Mouse (Mus musculus) layer of hippocampus, adult 11-12 months (tissue): ENCODE measurements around the gene Elp5.
"Not testable (repeated sequence)": the region's sequence is repeated elsewhere in the genome, so short reads cannot be mapped to it uniquely, and the experiment has no call there.

Experiments
- DNase-seq: peaks from one replicate; pipeline ENCODE4 v3.0.0; 2022; ENCODE audit warnings: low spot score

Gene Elp5

GRCm38 (mm10) chr11:69982225-69982624, at the start of gene Elp5:
Gene Elp5, minus strand, starts transcription at chr11:69982517.
- no peak for DNase-seq

GRCm38 (mm10) chr11:70031321-70031670, 49.0 kb upstream of the Elp5 start:
- no peak for DNase-seq

GRCm38 (mm10) chr11:70030651-70031320, 48.5 kb upstream of the Elp5 start:
- DNase-seq, result no peak

GRCm38 (mm10) chr11:70029829-70030550, 47.7 kb upstream of the Elp5 start:
- DNase-seq, result no peak

GRCm38 (mm10) chr11:70029130-70029801, 46.9 kb upstream of the Elp5 start:
- peak; percentile 84 for DNase-seq

- DNase-seq, result no peak
These were observed 46.2 kb upstream of the Elp5 start for GRCm38 (mm10) chr11:70028401-70029129.

GRCm38 (mm10) chr11:70027397-70027796, 45.1 kb upstream of the Elp5 start:
- no peak for DNase-seq

GRCm38 (mm10) chr11:70026689-70027088, 44.4 kb upstream of the Elp5 start:
- no peak for DNase-seq

- DNase-seq, result no peak
These were observed 41.8 kb upstream of the Elp5 start for GRCm38 (mm10) chr11:70024151-70024514.

GRCm38 (mm10) chr11:70023481-70024150, 41.3 kb upstream of the Elp5 start:
- no peak for DNase-seq

GRCm38 (mm10) chr11:70021264-70022132, 39.2 kb upstream of the Elp5 start:
- DNase-seq, result peak; percentile 99

GRCm38 (mm10) chr11:70020731-70021263, 38.5 kb upstream of the Elp5 start:
- peak; percentile 86 for DNase-seq

- peak; percentile 56 for DNase-seq
These were observed 37.8 kb upstream of the Elp5 start for GRCm38 (mm10) chr11:70020022-70020631.

GRCm38 (mm10) chr11:70019495-70020021, 37.2 kb upstream of the Elp5 start:
- DNase-seq, result no peak

GRCm38 (mm10) chr11:70018131-70018990, 36.0 kb upstream of the Elp5 start:
- peak; percentile 68 for DNase-seq

GRCm38 (mm10) chr11:70017199-70017767, 35.0 kb upstream of the Elp5 start:
- no peak for DNase-seq

GRCm38 (mm10) chr11:70016669-70017068, 34.4 kb upstream of the Elp5 start, which contains the start of gene Dlg4:
Gene Dlg4, plus strand, starts transcription at chr11:70016942.
- DNase-seq, result no peak

- not testable (repeated sequence) for DNase-seq
These were observed 33.9 kb upstream of the Elp5 start for GRCm38 (mm10) chr11:70016177-70016576.

GRCm38 (mm10) chr11:70015677-70016076, 33.4 kb upstream of the Elp5 start:
- DNase-seq, result no peak
